Mouse (Mus musculus) retina, embryonic 14.5 days (tissue): ENCODE measurements around the gene Trmt1.
A peak's percentile ranks its signal among the peaks of the same experiment; 100 is the strongest.

Experiments used
- DNase-seq: peaks from one replicate; pipeline ENCODE4 v3.0.0-alpha.2; 2015; ENCODE audit warnings: low spot score

Trmt1 gene

DNA sequence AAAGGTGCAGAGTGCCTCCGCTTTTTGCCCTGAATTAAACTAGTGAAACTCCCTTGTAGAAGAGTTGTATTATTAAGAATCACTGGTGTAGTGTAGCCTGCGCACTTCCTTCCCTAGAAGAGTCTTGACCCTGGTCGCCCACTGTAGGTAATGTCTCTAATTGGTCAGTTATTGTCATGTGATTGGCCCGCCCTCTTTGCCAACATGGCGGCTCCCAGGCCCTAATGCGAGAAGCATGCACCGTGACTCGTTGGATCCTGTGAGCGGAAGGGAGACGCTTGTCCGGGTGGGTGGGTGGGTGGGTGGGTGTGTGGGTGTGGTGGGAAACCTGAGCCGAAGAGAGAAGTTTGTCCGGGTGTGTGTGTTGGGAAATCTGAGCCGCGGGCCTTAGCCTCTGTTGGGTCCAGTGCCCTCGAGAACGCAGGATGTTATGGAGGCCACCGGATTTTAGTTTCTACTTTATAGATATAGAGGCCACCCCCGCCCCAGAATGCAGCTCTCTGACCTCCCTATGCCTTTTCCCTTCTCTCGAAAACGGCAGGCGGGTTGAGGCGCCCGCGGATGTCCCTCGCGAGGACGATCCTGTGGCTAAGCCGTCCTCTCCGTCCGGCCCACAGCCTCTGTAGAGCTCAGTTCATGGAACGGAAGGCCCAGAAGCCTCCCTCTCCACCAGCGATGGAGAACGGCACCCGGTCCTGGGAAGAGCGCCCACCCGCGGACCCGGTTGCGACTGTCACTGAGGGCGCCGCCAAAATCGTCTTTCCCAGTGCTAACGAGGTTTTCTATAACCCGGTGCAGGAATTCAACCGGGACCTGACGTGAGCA is 3.2 kb downstream of the Trmt1 start:
- DNase-seq = peak; percentile 95

DNA sequence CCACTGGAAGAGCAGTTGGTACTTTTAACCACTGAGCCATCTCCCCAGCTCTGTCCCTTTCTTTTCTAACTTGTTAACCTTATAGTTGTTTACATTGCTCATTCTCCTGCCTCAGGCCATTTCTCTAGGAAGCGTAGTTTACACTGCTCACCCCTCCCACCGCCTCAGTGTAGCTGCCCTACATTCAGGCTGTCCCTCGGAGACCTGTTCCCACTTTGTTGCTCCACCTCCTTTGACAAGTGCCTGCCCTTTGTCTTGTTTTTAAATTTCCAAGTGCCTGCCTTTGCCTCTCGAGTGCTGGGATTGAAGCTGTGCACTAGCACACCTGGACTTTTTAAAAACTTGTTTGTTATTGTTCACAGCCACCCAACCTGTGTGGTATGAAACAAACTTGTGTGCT is 7.2 kb downstream of the Trmt1 start:
- DNase-seq = no peak

GRCm38 (mm10) chr8:84695140-84695539 is 9.0 kb downstream of the Trmt1 start:
- no peak for DNase-seq

- peak; percentile 62 for DNase-seq
These were observed 11.3 kb downstream of the Trmt1 start for GRCm38 (mm10) chr8:84697166-84698130.

- no peak for DNase-seq
These were observed 12.2 kb downstream of the Trmt1 start for GRCm38 (mm10) chr8:84698288-84698687.

- no peak for DNase-seq
These were observed 12.9 kb downstream of the Trmt1 start for GRCm38 (mm10) chr8:84698929-84699401.

- DNase-seq = peak; percentile 65
These were observed 13.8 kb downstream of the Trmt1 start for GRCm38 (mm10) chr8:84699861-84700322.

GRCm38 (mm10) chr8:84700526-84700925 is 14.4 kb downstream of the Trmt1 start:
- no peak for DNase-seq

- DNase-seq = no peak
These were observed 15.1 kb downstream of the Trmt1 start, which contains the start of gene Lyl1 for GRCm38 (mm10) chr8:84700941-84701911. Lyl1 (plus strand) TSS chr8:84701457.

DNA sequence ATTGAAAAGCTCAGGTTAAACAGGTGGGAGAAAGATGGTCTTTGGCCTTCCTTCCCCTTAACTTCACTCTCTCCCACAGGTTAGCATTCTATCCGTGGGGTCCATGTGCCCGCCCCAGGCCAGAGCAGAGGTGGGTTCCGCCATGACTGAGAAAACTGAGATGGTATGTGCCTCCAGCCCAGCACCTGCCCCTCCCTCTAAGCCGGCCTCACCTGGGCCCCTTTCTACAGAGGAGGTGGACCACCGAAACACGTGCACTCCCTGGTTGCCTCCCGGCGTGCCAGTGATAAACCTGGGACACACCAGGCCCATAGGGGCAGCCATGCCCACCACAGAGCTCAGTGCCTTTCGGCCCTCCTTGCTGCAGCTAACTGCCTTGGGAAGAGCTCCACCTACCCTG is 16.5 kb downstream of the Trmt1 start:
- no peak for DNase-seq

GRCm38 (mm10) chr8:84702963-84703465 is 16.9 kb downstream of the Trmt1 start:
- no peak for DNase-seq

DNA sequence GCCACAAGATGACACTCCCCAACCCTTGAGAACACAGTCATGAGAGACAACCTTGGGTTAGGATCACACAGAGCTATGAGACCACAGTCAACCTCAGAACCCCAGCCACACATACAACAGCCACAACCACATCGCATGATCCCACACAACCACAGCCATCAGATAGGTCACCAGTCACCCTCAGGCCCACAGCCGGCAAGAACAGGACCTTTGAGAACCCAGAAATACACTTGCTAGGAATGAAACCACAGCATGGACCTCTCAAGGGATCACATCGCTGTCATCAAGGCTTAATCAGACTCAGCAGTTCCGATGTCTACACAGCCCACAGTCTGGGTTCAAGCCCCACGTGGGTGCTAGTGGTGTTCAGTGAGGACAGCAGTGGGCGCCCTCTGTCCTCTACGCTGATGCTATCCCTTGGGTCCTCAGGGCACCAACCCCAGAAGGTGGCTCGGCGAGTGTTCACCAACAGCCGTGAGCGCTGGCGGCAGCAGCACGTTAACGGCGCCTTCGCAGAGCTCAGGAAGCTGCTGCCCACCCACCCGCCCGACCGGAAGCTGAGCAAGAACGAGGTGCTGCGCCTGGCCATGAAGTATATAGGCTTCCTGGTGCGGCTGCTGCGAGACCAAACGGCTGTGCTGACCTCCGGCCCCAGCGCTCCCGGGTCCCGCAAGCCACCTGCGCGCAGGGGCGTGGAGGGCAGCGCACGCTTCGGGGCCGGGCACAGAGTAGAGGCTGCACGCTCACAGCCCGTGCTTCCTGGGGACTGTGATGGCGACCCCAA is 17.6 kb downstream of the Trmt1 start:
- DNase-seq = no peak

DNA sequence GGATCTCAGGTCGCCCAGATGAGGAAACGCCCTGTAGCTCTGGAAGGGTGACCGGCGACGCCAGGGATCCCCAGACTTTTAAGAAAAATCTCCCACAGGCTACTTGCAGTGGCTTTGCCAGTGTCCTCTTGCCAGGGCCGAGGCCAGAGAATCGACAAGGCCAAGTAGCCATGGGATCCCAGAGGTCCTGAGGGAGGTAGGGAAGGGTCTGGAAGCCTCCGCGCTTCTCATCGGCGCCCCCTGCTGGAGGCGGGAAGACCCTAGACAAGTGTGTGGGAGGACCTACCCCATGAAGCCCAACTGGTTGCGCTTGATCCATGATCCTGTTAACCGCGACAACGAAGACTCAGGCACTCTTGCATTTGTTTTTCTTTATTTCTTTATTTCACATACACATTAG is 18.2 kb downstream of the Trmt1 start:
- peak; percentile 87 for DNase-seq

DNA sequence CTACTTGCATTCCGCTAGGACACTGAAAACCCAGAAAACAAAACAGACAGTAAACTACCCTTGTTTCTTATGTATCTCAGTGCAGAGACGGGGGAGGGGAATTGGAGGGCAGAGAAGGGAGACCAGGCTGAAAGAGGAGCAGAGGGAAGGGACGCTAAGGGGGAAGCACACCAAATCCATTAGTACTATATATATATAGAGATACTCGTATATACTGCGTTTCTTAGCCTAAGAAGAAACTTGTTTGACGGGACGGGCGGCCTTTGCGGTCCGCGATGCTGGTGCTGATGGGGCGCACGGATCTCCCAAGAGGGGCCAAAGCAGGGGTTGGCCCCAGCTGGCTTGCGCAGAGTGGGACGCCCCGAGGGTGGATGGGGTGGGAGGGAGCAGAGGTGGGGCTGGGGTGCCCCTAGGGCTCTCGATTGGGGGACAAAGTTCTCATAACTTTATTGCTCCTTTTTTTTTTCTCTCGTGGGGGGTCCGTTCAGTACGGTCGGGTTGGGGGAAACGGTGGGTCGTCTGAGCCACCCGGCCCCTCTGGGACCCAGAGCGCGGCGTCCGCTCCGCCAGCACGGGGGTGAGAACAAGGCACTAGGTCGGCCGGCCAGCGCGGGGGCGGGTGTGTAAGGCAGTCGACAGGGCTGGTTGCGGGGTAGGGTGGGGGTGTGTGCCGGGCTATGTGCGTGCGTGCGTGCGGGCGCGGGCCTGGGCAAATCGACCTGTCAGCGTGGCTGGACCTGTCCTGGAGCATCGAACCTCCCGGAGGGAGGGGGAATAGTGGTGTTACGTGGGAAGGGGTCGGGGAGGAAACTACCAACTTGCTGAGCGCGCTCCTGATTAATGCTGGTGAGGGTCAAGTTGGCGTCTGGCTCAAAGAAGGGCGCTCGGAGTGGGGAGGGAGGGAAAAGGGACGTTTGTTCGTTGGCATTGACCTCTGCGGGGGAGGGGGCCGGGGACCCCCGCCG is 19.0 kb downstream of the Trmt1 start:
- DNase-seq = peak; percentile 18

DNA sequence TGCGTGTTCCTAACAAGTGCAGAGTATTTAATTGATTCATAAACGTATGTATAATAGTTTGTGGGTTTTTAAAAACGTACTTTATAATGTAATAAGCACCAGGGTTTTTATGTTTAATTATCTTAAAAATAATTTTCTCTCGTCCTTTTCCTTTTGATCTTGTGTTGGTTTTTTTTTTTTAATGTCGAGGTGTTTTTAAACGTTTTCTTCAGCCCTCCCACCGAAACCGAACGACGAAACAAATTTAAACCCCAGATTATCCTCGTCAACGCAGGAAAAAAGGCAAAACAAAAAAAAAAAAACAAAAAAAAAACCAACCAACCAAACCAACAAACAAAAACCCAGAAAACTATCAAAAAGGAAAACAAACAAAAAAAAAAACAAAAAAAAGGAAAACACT is 19.9 kb downstream of the Trmt1 start:
- no peak for DNase-seq

DNA sequence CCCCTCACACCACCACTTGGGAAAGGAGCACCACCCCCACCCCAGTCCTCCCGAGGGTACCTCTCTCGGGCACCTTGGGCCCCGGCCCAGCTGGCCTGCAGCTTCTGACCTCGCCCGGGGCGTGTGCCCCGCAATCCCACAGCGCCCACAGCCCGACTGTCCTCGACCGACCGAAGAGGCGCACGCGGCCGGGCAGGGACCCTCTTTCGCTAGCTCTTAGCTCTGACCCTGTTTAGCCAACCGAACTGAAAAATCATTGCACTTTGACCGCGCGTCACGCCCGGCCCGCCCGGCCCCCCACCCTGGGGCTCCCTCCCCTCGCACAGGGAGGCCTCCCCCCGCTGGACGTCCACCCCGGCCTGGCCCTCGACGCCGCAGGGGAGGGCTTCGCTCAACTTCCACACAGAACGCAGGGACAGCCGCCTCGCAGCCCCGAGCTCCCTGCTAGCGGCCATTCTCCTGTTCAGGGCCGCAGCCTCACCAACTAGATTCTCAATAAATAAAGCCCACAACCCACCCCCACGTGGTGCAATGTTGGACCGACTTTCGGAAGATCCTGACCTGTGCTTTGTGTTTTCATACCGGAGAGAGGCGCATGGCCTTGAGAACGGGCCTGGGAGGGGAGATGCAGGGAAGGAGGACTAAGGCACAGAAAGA is 20.6 kb downstream of the Trmt1 start:
- peak; percentile 56 for DNase-seq

GRCm38 (mm10) chr8:84707267-84707883 is 21.3 kb downstream of the Trmt1 start:
- peak; percentile 28 for DNase-seq

DNA sequence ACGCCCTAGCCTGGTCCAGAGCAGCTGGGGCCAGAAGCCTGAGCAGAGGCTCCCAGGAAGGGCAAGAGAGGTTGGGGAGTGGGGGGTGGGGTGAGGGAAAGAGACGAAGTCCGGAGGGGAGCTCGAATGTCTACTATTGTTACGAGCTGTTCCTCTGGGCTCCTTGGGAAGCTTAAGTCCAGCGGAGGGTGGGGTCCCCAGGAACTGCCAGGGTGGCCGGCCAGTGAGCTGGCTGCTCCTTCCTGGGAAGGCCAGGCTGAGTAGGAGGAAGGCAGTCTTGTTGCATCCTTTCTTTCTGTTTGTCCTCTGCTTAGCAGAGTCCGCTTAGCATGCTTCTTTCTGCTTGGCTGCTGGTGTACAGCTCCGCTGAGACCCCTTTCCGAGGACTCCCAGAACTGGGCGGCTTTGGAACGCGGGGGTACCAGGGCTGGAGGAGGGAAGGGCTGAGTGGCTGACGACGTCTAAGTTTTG is 22.0 kb downstream of the Trmt1 start:
- DNase-seq = peak; percentile 28
